Mouse (Mus musculus): Measurements from ENCODE around the gene Ehf. TPM values are rescaled to one million over a fixed set of nuclear protein-coding genes. Genes with fewer than 3 reads are reported as not detected.

Gene Ehf
- polyA plus RNA-seq, 1 experiment from 2014 or later: not detected

- H3K4me3 ChIP-seq (ENCODE audit: low read depth, low read length): no peak overlapping the region
- no peak for DNase-seq (ENCODE audit: low spot score)
- no peaks in the 10 kb centered on the region for H3K4me1 ChIP-seq (ENCODE audit: control insufficient read depth, insufficient read depth, low read length)
- H3K36me3 ChIP-seq (ENCODE audit: control insufficient read depth, insufficient read depth, low read length): no peaks in the 10 kb centered on the region
- no peak overlapping the region for H3K4me2 ChIP-seq (ENCODE audit: low read depth, severe bottlenecking)
- no peaks in the 10 kb centered on the region for H3K9me3 ChIP-seq (ENCODE audit: control insufficient read depth, low read length)
- 84% methylated on average over 3 of the region's 3 CpGs for whole genome bisulfite sequencing
- H3K9ac ChIP-seq (ENCODE audit: low read length): no peak overlapping the region
- ATAC-seq (ENCODE audit: insufficient number of reproducible peaks, low FRiP score, low TSS enrichment, low read depth): no peak
- H3K27ac ChIP-seq (replicated peaks; ENCODE audit: low read depth, low read length): no peak overlapping the region
- H3K27me3 ChIP-seq (ENCODE audit: control insufficient read depth, insufficient read depth, low read length): no peaks in the 10 kb centered on the region
Observed at GRCm38 (mm10) chr2:103336000-103336399, 32.9 kb upstream of the Ehf start.

GRCm38 (mm10) chr2:103331666-103332191 lies 28.7 kb upstream of the Ehf start:
- Histone ChIP-seq H3K9ac (ENCODE audit: low read length) (no peak overlapping the region), H3K27me3 (ENCODE audit: control insufficient read depth, insufficient read depth, low read length) (no peaks in the 10 kb centered on the region), H3K4me3 (ENCODE audit: low read depth, low read length) (no peak overlapping the region), H3K36me3 (ENCODE audit: control insufficient read depth, insufficient read depth, low read length) (no peaks in the 10 kb centered on the region), H3K4me1 (ENCODE audit: control insufficient read depth, insufficient read depth, low read length) (no peaks in the 10 kb centered on the region), H3K27ac (replicated peaks; ENCODE audit: low read depth, low read length) (no peak overlapping the region), H3K9me3 (ENCODE audit: control insufficient read depth, low read length) (no peaks in the 10 kb centered on the region), H3K4me2 (ENCODE audit: low read depth, severe bottlenecking) (no peak overlapping the region)
- no peak for ATAC-seq (ENCODE audit: insufficient number of reproducible peaks, low FRiP score, low TSS enrichment, low read depth)
- 89% methylated on average over 3 of the region's 3 CpGs for WGBS
- DNase-seq (ENCODE audit: low spot score): no peak

GRCm38 (mm10) chr2:103328731-103329130 lies 25.7 kb upstream of the Ehf start:
- no peak overlapping the region for H3K4me2 ChIP-seq (ENCODE audit: low read depth, severe bottlenecking)
- 81% methylated on average over 4 of the region's 4 CpGs for WGBS
- no peaks in the 10 kb centered on the region for H3K9me3 ChIP-seq (ENCODE audit: control insufficient read depth, low read length)
- H3K4me3 ChIP-seq (ENCODE audit: low read depth, low read length): no peak overlapping the region
- no peak overlapping the region for H3K27ac ChIP-seq (replicated peaks; ENCODE audit: low read depth, low read length)
- H3K36me3 ChIP-seq (ENCODE audit: control insufficient read depth, insufficient read depth, low read length): no peaks in the 10 kb centered on the region
- H3K9ac ChIP-seq (ENCODE audit: low read length): no peak overlapping the region
- H3K4me1 ChIP-seq (ENCODE audit: control insufficient read depth, insufficient read depth, low read length): no peaks in the 10 kb centered on the region
- no peaks in the 10 kb centered on the region for H3K27me3 ChIP-seq (ENCODE audit: control insufficient read depth, insufficient read depth, low read length)
- DNase-seq (ENCODE audit: low spot score) (no peak), ATAC-seq (ENCODE audit: insufficient number of reproducible peaks, low FRiP score, low TSS enrichment, low read depth) (no peak)

GRCm38 (mm10) chr2:103325301-103326048 lies 22.4 kb upstream of the Ehf start:
- WGBS: 82% methylated on average over 7 of the region's 7 CpGs
- ATAC-seq (ENCODE audit: insufficient number of reproducible peaks, low FRiP score, low TSS enrichment, low read depth): no peak
- Histone ChIP-seq H3K27ac (replicated peaks; ENCODE audit: low read depth, low read length) (no peak overlapping the region), H3K9me3 (ENCODE audit: control insufficient read depth, low read length) (no peaks in the 10 kb centered on the region), H3K9ac (ENCODE audit: low read length) (no peak overlapping the region), H3K27me3 (ENCODE audit: control insufficient read depth, insufficient read depth, low read length) (no peaks in the 10 kb centered on the region), H3K36me3 (ENCODE audit: control insufficient read depth, insufficient read depth, low read length) (no peaks in the 10 kb centered on the region), H3K4me1 (ENCODE audit: control insufficient read depth, insufficient read depth, low read length) (no peaks in the 10 kb centered on the region), H3K4me3 (ENCODE audit: low read depth, low read length) (no peak overlapping the region), H3K4me2 (ENCODE audit: low read depth, severe bottlenecking) (no peak overlapping the region)
- no peak for DNase-seq (ENCODE audit: low spot score)

GRCm38 (mm10) chr2:103324320-103324719 lies 21.2 kb upstream of the Ehf start:
- H3K9ac ChIP-seq (ENCODE audit: low read length): no peak overlapping the region
- no peaks in the 10 kb centered on the region for H3K27me3 ChIP-seq (ENCODE audit: control insufficient read depth, insufficient read depth, low read length)
- ATAC-seq (ENCODE audit: insufficient number of reproducible peaks, low FRiP score, low TSS enrichment, low read depth) (no peak), DNase-seq (ENCODE audit: low spot score) (no peak)
- 86% methylated on average over 2 of the region's 2 CpGs for WGBS
- no peak overlapping the region for H3K4me3 ChIP-seq (ENCODE audit: low read depth, low read length)
- no peaks in the 10 kb centered on the region for H3K9me3 ChIP-seq (ENCODE audit: control insufficient read depth, low read length)
- H3K4me2 ChIP-seq (ENCODE audit: low read depth, severe bottlenecking): no peak overlapping the region
- no peak overlapping the region for H3K27ac ChIP-seq (replicated peaks; ENCODE audit: low read depth, low read length)
- H3K36me3 ChIP-seq (ENCODE audit: control insufficient read depth, insufficient read depth, low read length): no peaks in the 10 kb centered on the region
- H3K4me1 ChIP-seq (ENCODE audit: control insufficient read depth, insufficient read depth, low read length): no peaks in the 10 kb centered on the region

GRCm38 (mm10) chr2:103322171-103322570 lies 19.1 kb upstream of the Ehf start:
- no peak overlapping the region for H3K27ac ChIP-seq (replicated peaks; ENCODE audit: low read depth, low read length)
- no peak for DNase-seq (ENCODE audit: low spot score)
- no peaks in the 10 kb centered on the region for H3K27me3 ChIP-seq (ENCODE audit: control insufficient read depth, insufficient read depth, low read length)
- H3K4me2 ChIP-seq (ENCODE audit: low read depth, severe bottlenecking): no peak overlapping the region
- WGBS: 48% methylated on average over 1 of the region's 1 CpGs
- ATAC-seq (ENCODE audit: insufficient number of reproducible peaks, low FRiP score, low TSS enrichment, low read depth): no peak
- no peak overlapping the region for H3K4me3 ChIP-seq (ENCODE audit: low read depth, low read length)
- no peaks in the 10 kb centered on the region for H3K36me3 ChIP-seq (ENCODE audit: control insufficient read depth, insufficient read depth, low read length)
- H3K4me1 ChIP-seq (ENCODE audit: control insufficient read depth, insufficient read depth, low read length): no peaks in the 10 kb centered on the region
- no peaks in the 10 kb centered on the region for H3K9me3 ChIP-seq (ENCODE audit: control insufficient read depth, low read length)
- no peak overlapping the region for H3K9ac ChIP-seq (ENCODE audit: low read length)

- no peaks in the 10 kb centered on the region for H3K4me1 ChIP-seq (ENCODE audit: control insufficient read depth, insufficient read depth, low read length)
- no peaks in the 10 kb centered on the region for H3K9me3 ChIP-seq (ENCODE audit: control insufficient read depth, low read length)
- ATAC-seq (ENCODE audit: insufficient number of reproducible peaks, low FRiP score, low TSS enrichment, low read depth) (no peak), DNase-seq (ENCODE audit: low spot score) (no peak)
- no peaks in the 10 kb centered on the region for H3K27me3 ChIP-seq (ENCODE audit: control insufficient read depth, insufficient read depth, low read length)
- no peak overlapping the region for H3K4me3 ChIP-seq (ENCODE audit: low read depth, low read length)
- H3K27ac ChIP-seq (replicated peaks; ENCODE audit: low read depth, low read length): no peak overlapping the region
- H3K4me2 ChIP-seq (ENCODE audit: low read depth, severe bottlenecking): no peak overlapping the region
- H3K9ac ChIP-seq (ENCODE audit: low read length): no peak overlapping the region
- 86% methylated on average over 4 of the region's 4 CpGs for WGBS
- no peaks in the 10 kb centered on the region for H3K36me3 ChIP-seq (ENCODE audit: control insufficient read depth, insufficient read depth, low read length)
Observed at GRCm38 (mm10) chr2:103321638-103322037, 18.6 kb upstream of the Ehf start.

- Histone ChIP-seq H3K36me3 (ENCODE audit: control insufficient read depth, insufficient read depth, low read length) (no peaks in the 10 kb centered on the region), H3K27me3 (ENCODE audit: control insufficient read depth, insufficient read depth, low read length) (no peaks in the 10 kb centered on the region), H3K4me2 (ENCODE audit: low read depth, severe bottlenecking) (no peak overlapping the region), H3K9ac (ENCODE audit: low read length) (no peak overlapping the region), H3K4me1 (ENCODE audit: control insufficient read depth, insufficient read depth, low read length) (no peaks in the 10 kb centered on the region), H3K4me3 (ENCODE audit: low read depth, low read length) (no peak overlapping the region), H3K9me3 (ENCODE audit: control insufficient read depth, low read length) (no peaks in the 10 kb centered on the region), H3K27ac (replicated peaks; ENCODE audit: low read depth, low read length) (no peak overlapping the region)
- 27% methylated on average over 4 of the region's 4 CpGs for WGBS
- no peak for ATAC-seq (ENCODE audit: insufficient number of reproducible peaks, low FRiP score, low TSS enrichment, low read depth)
- no peak for DNase-seq (ENCODE audit: low spot score)
Observed at GRCm38 (mm10) chr2:103314002-103314401, 10.9 kb upstream of the Ehf start.

GRCm38 (mm10) chr2:103312640-103313039 lies 9.6 kb upstream of the Ehf start:
- no peaks in the 10 kb centered on the region for H3K4me1 ChIP-seq (ENCODE audit: control insufficient read depth, insufficient read depth, low read length)
- no peak overlapping the region for H3K4me3 ChIP-seq (ENCODE audit: low read depth, low read length)
- H3K36me3 ChIP-seq (ENCODE audit: control insufficient read depth, insufficient read depth, low read length): no peaks in the 10 kb centered on the region
- no peak overlapping the region for H3K27ac ChIP-seq (replicated peaks; ENCODE audit: low read depth, low read length)
- no peak for ATAC-seq (ENCODE audit: insufficient number of reproducible peaks, low FRiP score, low TSS enrichment, low read depth)
- H3K27me3 ChIP-seq (ENCODE audit: control insufficient read depth, insufficient read depth, low read length): no peaks in the 10 kb centered on the region
- no peaks in the 10 kb centered on the region for H3K9me3 ChIP-seq (ENCODE audit: control insufficient read depth, low read length)
- no peak overlapping the region for H3K4me2 ChIP-seq (ENCODE audit: low read depth, severe bottlenecking)
- no peak overlapping the region for H3K9ac ChIP-seq (ENCODE audit: low read length)
- 37% methylated on average over 4 of the region's 4 CpGs for WGBS
- DNase-seq (ENCODE audit: low spot score): no peak

All from limb, embryonic 11.5 days (tissue).